Mouse (Mus musculus): Measurements from ENCODE around the gene Ppp2r5c.

Ppp2r5c gene

GRCm38 (mm10) chr12:110446290-110447170 lies at the start of gene Ppp2r5c:
Gene Ppp2r5c (plus strand): TSS chr12:110447120.
- DNase-seq (ENCODE audit: low spot score in 2 of 2): peak; percentile 94 to 96

- DNase-seq (ENCODE audit: low spot score in 2 of 2): peak; percentile 36 to 57
Measured at GRCm38 (mm10) chr12:110398351-110398750, 48.6 kb upstream of the Ppp2r5c start.

- DNase-seq (ENCODE audit: low spot score in 2 of 2): no peak
Measured at GRCm38 (mm10) chr12:110399161-110399560, 47.8 kb upstream of the Ppp2r5c start.

GRCm38 (mm10) chr12:110400936-110401335 lies 46.0 kb upstream of the Ppp2r5c start:
- DNase-seq (ENCODE audit: low spot score in 2 of 2): no peak

- DNase-seq (ENCODE audit: low spot score in 2 of 2): no peak
Measured at GRCm38 (mm10) chr12:110401871-110402270, 45.0 kb upstream of the Ppp2r5c start.

- peak; percentile 18 to 23 for DNase-seq (ENCODE audit: low spot score in 2 of 2)
Measured at GRCm38 (mm10) chr12:110416244-110416643, 30.7 kb upstream of the Ppp2r5c start.

- no peak for DNase-seq (ENCODE audit: low spot score in 2 of 2)
Measured at GRCm38 (mm10) chr12:110417023-110417986, 29.6 kb upstream of the Ppp2r5c start.

- DNase-seq (ENCODE audit: low spot score in 2 of 2): no peak
Measured at GRCm38 (mm10) chr12:110417987-110418734, 28.8 kb upstream of the Ppp2r5c start.

GRCm38 (mm10) chr12:110418735-110419350 lies 28.1 kb upstream of the Ppp2r5c start:
- DNase-seq (ENCODE audit: low spot score in 2 of 2): peak; percentile 35 to 41

- DNase-seq (ENCODE audit: low spot score in 2 of 2): no peak
Measured at GRCm38 (mm10) chr12:110419879-110420278, 27.0 kb upstream of the Ppp2r5c start.

- no peak for DNase-seq (ENCODE audit: low spot score in 2 of 2)
Measured at GRCm38 (mm10) chr12:110421361-110421760, 25.6 kb upstream of the Ppp2r5c start.

- DNase-seq (ENCODE audit: low spot score in 2 of 2): no peak
Measured at GRCm38 (mm10) chr12:110424008-110424704, 22.8 kb upstream of the Ppp2r5c start.

- DNase-seq (ENCODE audit: low spot score in 2 of 2): no peak
Measured at GRCm38 (mm10) chr12:110426417-110427010, 20.4 kb upstream of the Ppp2r5c start.

GRCm38 (mm10) chr12:110429340-110429973 lies 17.5 kb upstream of the Ppp2r5c start:
- no peak for DNase-seq (ENCODE audit: low spot score in 2 of 2)

GRCm38 (mm10) chr12:110429990-110430389 lies 16.9 kb upstream of the Ppp2r5c start:
- no peak for DNase-seq (ENCODE audit: low spot score in 2 of 2)

- DNase-seq (ENCODE audit: low spot score in 2 of 2): no peak
Measured at GRCm38 (mm10) chr12:110431805-110432204, 15.1 kb upstream of the Ppp2r5c start.

- DNase-seq (ENCODE audit: low spot score in 2 of 2): peak; percentile 44 to 71
Measured at GRCm38 (mm10) chr12:110436638-110437366, 10.1 kb upstream of the Ppp2r5c start.

GRCm38 (mm10) chr12:110437367-110437703 lies 9.6 kb upstream of the Ppp2r5c start:
- DNase-seq (ENCODE audit: low spot score in 2 of 2): peak; percentile 23 to 24

Data from natural killer cell, adult 2 months (primary cell).